Mouse (Mus musculus): ENCODE data around the gene Dab2.

The Dab2 gene

DNA sequence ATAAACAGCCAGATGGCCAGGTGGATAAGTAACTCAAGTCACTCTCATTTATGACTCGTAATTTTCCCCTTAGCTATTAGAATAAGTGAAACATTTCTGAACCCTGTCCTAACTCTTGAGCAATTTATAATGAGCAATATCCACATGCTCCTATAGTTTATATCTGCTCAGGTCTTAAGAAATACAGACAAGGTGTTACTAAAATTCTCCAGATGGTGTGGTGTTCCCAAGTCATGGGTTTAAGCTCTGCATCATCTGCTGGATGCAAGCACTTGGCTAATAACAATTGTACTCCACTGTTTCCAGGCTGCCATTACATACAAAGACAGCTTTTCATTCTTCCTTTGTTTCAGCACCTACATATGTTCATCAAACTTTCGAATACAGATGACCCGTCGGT lies 98.6 kb downstream of the Dab2 start:
- DNase-seq: no peak

DNA sequence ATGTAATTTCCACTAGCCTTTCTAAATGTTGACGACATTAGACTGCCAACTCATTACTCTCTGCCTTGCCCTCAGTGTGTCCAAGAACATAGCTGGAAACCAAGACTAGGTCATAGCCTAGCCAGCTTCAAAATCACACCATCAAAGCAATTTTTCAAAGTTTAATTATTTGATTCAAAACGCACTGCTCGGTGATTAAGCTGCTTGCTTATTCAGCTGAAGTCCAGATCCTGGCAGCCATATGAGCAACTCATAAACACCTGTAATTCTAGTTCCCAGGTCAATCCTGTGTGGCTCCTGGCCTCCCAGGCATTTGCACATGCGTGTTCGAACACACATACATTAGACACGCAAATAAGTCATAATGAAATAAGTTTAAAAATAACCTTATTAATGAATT lies 99.3 kb downstream of the Dab2 start:
- DNase-seq: no peak

DNA sequence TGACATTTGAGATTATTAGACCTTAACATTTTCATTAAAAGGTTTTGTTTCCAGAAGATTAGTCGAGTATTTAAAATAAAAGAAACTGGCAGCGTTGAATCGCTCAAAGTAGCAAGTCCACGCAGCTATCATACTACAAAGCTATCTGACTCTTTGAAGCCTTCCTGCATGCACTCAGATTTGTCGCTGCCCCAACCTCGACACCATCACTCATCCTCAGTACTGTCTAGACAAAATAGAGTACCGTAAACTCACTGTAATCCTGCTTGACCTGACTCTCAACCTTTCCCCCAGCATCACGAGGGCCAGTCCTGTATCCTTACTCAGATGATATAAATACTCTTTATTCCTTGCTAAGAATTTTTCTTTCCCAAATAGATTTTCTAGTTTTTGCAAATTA lies 100.5 kb downstream of the Dab2 start:
- DNase-seq: no peak

DNA sequence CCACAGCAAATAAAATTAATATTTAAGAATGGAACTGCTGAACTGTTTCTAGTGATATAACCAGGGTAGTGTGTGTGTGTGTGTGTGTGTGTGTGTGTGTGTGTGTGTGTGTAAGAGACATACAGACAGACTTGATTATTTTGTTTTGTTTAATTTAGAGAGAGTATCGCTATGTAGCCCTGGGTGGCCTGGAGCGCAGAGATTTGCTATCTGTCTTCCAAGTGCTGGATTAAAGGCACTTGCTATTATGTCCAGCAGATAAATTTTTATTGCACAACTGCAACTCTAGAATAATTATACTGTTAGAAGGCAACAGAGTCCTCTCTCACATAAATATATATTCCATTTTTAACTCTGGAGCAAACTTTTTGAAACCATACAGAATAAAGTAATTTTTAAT lies 102.8 kb downstream of the Dab2 start:
- DNase-seq: no peak

DNA sequence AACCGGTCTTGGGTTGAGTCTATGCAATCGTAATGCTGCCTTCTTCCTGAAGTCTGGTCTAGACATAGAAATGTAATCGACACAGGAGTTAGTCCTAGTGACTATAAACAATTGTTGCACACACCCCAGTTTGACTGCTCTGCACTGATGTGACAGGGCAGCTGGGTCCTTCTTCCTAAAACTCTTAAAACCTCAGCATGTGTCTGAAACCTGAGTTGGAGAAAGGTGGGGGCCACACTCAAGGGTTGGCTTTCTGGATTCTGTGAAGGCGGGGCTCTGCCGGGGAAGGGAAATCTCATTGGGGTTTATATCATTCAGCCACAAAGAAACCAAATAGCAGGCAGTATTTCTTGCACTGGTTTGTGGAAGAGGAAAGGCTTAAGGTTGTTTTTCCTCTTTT lies 104.6 kb downstream of the Dab2 start:
- no peak for DNase-seq

DNA sequence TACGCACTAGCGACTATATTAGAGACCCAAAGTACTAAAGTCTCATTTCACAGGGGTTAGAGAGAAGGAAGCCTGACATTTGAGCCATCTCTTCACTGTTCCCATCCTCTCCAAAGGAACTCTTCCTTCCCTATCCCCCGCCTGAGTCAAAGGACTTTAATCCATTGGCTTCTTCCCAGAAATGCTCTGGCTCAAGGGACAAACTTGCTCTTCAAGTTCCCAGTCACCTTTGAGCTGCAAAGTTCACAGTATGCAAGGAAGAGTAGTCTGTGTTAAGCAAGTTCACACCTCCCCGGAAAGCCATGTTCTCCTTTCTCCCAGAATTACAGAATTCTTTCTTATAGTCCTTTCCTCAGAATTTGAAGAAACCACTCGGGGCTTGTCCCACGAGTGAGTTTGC lies 107.2 kb downstream of the Dab2 start:
- DNase-seq: no peak

DNA sequence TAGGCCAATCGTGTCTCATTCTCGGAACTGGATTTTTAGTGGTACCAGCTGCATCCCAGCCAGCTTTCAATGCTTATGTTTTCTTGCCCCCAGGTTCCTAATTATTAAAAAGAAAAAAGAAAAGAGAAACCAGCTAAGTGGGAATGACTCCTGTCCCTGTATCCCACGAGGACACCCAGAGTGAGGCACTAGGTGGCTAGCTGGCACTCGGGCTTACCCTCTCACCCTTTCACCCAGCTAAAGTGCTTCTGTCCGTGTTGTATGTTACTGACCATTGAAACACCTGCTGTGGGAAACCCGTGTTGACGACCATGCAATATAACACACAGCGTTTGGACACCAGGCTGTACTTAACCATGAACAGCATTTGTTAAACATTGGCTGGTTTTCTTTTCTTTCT lies 109.4 kb downstream of the Dab2 start:
- no peak for DNase-seq

DNA sequence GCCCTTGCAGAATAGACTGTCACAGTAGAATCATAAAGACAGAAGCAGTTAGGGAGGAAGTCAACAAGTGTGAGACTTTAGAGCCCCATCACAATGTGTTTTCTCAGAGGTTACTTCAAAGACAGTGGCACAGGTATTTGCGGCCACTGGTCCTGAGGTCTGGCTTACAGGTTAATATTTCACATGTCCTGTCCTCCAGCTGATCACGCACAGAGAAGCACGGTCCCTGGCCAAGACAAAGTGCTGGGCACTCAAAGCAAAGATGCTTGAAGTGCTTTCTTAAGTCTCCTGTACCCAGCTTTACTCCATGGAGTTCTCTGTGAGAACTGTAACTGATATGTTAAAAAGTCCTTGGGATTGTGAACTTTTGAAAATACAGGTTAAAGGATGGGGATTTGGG lies 110.6 kb downstream of the Dab2 start:
- DNase-seq: no peak

DNA sequence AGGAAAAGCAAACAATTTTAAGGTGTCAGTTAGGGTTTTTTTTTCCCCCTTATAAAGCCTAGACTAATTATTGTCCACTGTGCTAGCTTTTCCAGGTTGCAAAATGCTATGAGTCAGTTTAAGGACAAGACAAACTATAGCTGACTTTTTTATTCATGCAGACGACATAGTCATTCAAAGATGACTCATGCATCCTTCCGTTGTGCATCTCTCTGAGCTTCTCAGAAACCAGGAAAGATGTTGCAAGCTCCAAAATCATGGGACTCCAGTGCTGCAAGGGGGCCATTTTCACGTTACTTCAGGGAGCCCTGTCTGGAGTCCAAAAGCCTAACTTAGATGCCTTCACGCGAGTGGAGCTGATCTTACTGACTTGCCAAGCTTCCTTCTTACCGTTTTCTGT lies 111.7 kb downstream of the Dab2 start:
- peak; percentile 11 for DNase-seq

DNA sequence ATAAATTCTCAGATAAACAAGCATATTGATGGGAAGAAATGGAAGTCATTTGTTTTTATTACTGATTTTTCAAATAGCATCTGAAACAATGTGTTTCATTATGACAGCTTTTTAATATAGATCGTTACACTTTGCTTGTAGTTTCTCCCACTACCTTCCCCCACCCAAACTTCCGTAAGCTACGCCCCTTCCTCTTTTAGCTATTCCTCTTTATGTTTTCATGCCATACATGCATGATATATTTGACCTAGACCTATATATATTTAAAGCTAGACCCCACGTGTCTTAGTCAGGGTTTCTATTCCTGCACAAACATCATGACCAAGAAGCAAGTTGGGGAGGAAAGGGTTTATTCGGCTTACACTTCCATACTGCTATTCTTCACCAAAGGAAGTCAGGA lies 115.7 kb downstream of the Dab2 start:
- DNase-seq: no peak

DNA sequence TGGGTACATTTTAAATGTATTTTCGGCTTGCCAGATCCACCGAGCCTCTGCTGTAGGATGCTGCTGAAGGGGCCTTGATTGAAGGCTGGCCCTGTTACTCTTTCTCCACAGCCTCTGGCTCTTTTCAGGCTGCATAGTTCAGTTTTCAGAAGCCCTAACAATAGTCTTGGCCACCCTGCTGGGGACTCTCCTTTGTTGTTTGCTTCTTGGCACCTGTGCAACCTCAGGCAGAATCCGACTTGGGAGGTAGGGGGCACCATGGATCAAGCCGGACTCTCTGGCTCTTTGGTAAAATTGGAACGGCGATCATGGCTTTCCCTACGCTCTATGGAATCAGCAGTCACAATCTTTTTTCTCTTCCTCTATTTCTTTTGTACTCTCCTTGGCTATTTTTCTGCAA lies 132.2 kb downstream of the Dab2 start:
- no peak for DNase-seq

DNA sequence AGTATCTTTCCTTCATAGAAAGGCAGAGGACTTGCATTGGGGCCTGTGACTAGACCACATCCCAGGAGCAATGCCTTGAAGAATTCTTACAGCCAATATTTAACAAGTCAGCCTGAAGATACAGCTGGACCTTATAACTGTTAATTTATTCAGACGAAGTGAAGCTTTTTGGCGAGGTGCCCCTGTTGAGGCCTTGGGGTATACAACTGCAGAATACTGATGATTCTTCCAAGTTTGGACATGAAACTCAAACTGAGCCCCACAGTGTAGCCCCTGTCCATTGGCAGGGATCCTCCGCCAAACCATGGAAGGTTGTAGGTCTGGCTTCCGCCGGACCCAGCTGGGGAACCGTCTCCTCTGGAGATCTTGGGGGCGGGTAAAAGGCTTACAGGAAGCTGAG lies 132.8 kb downstream of the Dab2 start:
- DNase-seq: no peak

DNA sequence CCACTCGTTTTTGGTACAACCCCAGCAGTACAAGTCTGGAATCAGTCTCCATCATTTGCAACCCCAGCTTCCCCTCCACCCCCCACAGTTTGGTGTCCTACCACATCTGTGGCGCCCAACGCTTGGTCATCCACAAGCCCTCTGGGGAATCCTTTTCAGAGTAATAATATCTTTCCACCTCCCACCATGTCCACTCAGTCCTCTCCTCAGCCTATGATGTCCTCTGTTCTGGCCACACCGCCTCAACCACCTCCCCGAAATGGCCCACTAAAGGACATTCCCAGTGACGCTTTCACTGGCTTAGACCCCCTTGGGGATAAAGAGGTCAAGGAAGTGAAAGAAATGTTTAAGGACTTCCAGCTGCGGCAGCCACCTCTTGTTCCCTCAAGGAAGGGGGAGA lies 135.7 kb downstream of the Dab2 start:
- DNase-seq: no peak

DNA sequence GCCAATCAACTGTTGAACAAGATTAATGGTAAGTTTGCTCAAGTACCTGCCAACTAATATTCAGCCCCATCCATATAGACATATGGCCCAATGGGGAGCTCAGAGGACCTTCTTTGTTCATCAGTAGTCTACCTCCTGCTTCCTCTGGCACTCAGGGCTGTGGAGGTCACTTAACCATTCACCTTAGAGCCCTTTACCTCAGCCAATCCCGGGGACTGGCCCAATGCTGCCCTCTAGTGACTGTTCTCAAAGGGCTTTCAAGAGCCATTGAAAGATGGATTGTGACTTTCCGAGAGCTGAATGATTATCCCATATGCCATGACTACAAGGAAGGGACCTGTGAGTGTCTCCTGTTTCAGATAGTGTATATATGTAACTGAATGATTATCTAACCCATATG lies 136.2 kb downstream of the Dab2 start:
- no peak for DNase-seq

DNA sequence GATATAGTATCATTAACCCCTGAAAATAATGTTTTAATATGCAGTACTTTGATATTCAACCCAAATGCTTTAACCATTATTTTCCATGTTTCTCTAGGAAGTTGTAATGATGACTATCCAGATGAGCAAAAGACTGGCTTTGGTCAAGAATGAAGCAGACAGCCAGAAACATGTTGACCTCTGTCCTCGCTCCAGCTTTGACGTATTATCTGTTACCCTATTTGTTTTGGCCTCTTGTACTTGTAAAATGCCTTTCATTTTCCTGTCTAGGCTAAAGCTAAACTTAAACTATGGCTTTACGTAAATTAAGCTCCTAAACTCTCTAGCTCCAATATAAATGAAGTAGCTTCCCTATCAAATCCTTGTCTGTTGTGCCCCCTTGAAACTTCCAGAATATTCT lies 139.1 kb downstream of the Dab2 start:
- no peak for DNase-seq

DNA sequence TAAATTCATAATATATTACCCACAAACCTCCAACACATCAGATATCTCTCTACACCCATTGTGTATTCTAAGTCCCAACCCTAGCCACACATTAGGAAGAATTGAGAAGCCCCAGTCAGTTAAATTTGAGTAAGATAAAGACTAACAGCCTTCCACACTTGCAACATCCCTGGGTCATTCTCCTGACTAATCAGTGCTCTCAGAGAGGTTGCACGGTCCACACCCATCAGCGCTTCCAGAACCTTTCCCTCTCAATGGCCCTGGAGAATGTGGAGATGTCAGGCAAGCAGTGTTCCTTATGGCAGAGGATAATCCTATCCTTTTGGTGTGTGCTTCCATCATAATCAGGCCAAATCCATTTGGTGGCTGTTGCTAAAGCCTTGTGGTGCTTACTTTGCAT lies 144.9 kb downstream of the Dab2 start:
- DNase-seq: no peak

DNA sequence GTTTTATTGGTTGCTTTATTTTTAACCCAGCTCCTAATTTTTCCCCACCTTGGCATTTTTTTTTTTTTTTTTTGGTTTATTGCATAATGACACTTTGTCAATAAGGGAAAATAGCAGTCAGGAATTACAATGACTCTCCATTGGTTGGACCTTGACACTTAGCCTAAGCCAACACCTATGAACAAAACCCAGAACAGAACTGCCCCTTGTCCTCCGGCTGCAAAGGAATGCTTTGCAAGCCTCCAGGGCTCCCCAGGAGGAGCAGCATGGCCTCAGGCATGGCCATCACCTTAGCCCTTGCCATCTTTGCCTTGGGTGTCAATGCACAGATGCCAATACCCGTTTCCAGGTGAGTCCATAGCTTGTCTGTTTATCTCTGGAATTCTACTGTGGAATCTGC lies 145.5 kb downstream of the Dab2 start, which contains the start of gene C9:
Gene C9, plus strand, starts transcription at position 193 of the 400 bp plus-strand sequence.
- DNase-seq: no peak

DNA sequence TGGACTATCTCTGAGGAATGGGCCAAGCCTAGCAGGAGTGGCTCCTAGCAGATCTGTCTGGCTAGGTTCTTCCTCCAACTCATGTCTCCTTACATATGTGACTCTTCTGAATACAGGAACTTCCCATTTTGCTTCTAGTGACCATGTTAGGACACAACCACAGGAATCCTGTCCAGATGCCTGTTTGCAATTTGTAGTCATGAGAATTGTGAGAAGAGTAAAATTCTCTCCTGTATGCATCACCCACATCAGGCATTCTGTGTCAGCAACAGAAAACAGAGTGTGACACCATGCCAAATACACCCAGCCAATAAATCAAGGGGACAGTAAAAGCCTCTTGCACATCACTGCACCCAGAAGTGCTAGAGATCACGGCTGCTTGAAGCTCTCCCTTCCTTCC lies 146.6 kb downstream of the Dab2 start:
- DNase-seq: no peak

DNA sequence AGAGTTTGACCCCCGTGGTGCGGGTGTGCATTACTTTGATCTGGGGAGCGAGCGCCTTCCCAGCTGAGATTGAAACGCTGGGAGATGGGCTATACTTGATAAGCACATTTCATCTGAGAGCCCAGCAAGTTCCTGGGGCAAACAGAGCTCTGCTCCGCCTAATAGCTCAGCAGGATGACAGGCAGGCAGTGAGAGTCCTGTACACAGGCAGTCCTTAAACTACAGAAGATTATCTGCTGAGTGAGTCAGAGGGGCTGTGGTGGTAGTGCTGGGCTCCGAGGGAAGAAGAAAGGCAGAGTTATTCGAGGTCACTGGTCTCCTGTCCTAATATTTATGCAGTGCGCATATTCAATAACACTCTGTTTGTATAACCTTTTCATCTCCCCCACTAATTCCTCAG lies 149.3 kb downstream of the Dab2 start:
- no peak for DNase-seq

DNA sequence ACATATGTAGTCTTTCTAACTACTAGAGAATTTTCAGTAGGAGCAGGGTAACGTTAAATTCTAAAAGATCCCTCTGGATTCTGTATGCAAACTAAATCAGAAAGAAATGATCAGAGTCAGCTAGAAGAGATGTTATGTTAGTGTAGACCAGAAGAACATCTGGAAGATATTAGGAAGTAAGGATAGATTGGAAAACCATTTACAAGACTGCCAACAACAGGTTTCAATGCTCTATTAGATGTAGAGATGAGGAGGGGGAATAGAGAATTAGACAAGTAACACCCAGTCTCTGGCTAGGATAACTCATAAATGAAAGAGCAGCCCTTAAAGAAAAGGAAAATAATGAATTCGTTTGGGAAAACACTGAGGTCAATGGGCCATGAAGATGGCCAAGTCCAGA lies 154.9 kb downstream of the Dab2 start:
- no peak for DNase-seq

DNA sequence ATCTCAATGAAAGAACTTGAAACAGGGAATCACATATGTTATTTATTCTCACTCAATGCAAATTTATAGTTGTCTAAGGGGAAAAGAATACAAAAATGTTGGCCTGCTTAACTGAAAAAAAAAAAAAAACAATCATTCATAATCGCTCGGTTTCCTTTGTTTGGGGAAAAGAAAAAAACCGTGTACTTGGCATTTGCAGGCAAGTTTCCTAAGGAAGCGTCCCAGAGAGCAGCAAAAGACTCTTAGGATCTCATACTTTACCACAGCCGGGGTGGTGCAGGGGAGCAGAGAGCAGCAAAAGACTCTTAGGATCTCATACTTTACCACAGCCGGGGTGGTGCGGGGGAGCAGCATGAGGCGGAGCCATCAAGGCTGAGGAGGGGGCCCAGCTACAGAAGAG lies 161.8 kb downstream of the Dab2 start:
- no peak for DNase-seq

DNA sequence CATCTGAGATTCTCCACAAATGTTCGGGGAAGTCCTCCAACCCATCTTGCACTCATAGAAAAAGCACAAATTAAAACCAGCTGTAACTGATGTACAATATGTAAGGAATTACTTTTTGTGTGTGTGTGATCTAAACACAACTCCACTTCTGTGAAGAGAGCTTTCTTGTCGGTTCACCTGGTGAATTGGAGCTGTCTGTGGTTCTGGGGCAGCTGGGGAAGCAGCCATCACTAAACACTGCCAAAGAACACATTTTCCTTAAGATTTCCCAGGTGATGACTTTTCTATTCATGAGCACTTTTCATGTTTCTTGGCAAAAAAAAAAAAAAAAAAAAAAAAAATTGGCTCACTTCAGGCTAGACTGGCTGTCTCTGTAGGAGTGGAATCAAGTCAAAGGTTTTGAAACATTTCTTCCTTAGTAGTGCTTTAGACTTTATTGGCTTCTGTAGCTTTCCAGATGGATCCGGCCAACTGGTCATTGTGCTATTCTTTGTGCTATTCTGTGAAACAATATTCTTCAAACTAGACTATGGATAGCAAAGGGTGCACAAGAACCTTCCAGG lies 163.9 kb downstream of the Dab2 start:
- no peak for DNase-seq

DNA sequence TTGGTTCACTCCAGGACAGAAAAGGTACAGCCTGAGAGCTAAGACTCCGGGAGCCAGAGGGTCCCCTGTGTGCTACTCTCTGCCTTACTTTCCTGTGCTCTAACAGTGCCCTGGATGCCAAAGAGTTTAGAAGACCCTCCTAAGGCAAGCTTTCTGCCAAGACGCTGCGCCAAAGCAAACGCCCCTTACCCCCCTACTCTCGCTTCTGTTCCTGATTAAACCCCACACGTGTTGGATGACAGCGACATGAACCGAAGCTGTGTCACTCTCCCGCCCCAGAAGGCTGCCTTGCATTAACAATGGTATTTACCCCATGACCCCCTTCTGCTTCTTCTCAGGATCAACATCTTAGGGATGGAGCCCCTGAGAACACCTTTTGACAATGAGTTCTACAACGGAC lies 167.4 kb downstream of the Dab2 start:
- DNase-seq: no peak

DNA sequence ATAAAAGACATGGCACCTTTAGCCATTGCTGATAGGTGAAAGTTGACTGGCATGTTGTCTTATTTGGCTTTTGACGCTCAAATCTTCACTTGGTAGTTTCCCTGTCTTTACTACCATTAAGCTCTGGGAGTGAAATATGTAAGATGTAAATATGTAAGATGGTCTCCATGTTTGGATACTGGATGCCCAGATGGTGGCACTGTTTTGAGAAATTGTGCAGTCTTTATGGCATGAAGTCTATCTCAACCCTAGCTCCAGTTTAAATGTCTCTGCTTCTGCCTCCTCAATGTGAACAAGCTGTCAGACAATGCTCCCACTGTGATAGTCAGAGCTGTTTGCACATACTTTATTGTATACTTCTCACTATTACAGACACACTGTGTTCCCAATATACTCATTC lies 169.3 kb downstream of the Dab2 start:
- no peak for DNase-seq

DNA sequence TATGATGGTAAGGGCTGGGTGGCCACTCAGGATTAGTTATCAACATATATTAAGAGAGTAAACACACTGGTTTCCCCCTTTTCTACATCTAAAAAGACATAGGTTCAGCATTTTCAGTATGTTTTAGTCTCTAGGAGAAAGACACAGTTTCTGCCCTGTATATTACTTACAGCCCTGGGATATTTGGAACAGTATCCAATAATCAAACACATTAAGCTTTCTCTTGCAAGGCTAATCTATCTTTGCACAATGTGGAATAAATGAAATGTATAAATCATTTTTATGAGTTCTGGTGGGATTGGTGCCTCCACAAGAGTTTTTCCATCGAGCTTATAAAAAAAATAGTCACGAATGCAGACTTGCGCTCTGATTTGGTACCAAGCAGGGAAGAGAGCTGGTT lies 169.8 kb downstream of the Dab2 start:
- no peak for DNase-seq

DNA sequence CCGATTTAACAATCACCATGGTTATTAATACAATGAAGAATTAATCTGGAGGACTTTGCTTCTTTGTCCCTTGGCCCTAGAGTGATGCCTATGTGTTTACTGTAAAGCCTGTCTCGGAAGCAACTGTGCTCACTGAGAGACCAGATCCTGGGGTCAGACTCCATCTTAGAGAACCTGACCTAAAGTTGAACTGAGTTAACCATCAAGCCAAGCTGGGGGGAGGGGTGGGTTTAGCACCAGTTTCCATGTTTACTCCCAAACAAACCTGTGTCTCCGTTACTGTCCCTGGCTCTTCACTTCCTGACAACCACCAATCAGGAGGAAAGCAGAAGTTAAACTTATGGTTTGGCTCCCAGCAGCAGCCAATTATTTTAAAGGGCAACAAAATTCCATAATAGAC lies 184.0 kb downstream of the Dab2 start:
- no peak for DNase-seq

Measured in layer of hippocampus, adult 9-11 months (tissue).